In the genomic region with DNA sequence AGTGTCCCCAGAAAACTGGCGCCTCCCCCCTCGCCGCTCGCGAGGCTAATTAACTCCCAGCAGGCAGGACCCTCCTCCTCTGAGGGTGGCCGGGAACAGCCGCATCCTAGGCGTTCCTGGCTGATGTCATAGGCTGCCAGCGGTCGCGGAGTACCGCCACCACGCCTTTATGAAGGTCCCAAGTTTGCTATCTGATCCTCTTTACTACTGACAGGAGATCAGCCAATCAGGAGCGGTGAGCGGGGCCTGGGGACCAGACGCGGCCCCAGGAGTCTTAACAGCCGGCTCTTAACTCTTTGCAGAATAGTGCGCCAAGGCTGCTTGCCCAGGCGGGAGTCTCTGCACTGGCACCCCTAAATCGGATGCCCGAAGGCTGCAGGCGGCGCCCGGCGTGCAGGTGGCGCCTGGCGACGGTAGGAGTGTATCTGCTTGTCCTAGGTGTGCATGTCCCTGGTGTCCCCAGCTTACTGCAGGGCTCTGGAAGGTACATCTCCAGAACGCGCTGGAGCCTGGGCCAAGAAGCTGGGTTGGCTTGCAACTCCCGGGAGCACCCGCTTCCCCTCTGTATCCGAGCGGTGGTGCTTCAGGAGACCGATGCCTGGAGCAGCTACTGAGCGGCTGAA, we compare ENCODE assay signal across 8 mouse cellular contexts. TPM values are rescaled to one million over a fixed set of nuclear protein-coding genes. Genes with fewer than 3 reads are reported as not detected.
DNase-seq lines count a peak whose midpoint lies in the region; ATAC-seq and TF ChIP-seq lines count a peak whose summit lies in the region.

Gene Myocd, minus strand, starts transcription at position 139 of the 623 bp plus-strand sequence.

- TF ChIP-seq POLR2A in cerebellum, adult 2 months (IDR thresholded peaks at IDR 0.05; ENCODE audit: borderline replicate concordance, insufficient read depth, low read length) = no peak

- TF ChIP-seq CTCF in cerebellum, adult 2 months (IDR thresholded peaks at IDR 0.05; ENCODE audit: borderline replicate concordance, insufficient read depth, low read depth, low read length) = no peak

- peak within 1 kb of the TSS; percentile 89 for H3K4me2 ChIP-seq in forebrain, embryonic 12.5 days
- H3K4me2 ChIP-seq in hindbrain, embryonic 12.5 days (replicated peaks) = peak within 1 kb of the TSS; percentile 92
- H3K4me2 ChIP-seq in lung, embryonic 16.5 days (ENCODE audit: low read depth, low read length) = peak within 1 kb of the TSS; percentile 89

- H3K27ac ChIP-seq in cerebellum, adult 2 months (ENCODE audit: insufficient read depth, low read length) = no peak within 1 kb of the TSS
- no peak within 1 kb of the TSS for H3K27ac ChIP-seq in forebrain, embryonic 12.5 days
- no peak within 1 kb of the TSS for H3K27ac ChIP-seq in hindbrain, embryonic 12.5 days
- H3K27ac ChIP-seq in lung, embryonic 16.5 days (ENCODE audit: low read length) = peak within 1 kb of the TSS; percentile 46; the same call in 1 of the 2 replicates

- H3K36me3 ChIP-seq in forebrain, embryonic 12.5 days (replicated peaks) = no peaks in the 10 kb centered on the region
- H3K36me3 ChIP-seq in hindbrain, embryonic 12.5 days = no peaks in the 10 kb centered on the region
- no peaks in the 10 kb centered on the region for H3K36me3 ChIP-seq in lung, embryonic 16.5 days (ENCODE audit: control insufficient read depth, insufficient read depth, low read length)

- DNase-seq in cerebellum, adult 2 months = peak; percentile 26 to 35
- DNase-seq in Muller cell, postnatal 12 days (ENCODE audit: inconsistent ontology term) = peak; percentile 75
- peak; percentile 16 for DNase-seq in right cerebral cortex, postnatal 4 days

- H3K9ac ChIP-seq in forebrain, embryonic 12.5 days = peak within 1 kb of the TSS; percentile 40
- H3K9ac ChIP-seq in hindbrain, embryonic 12.5 days = peak within 1 kb of the TSS; percentile 41; the same call in 1 of the 2 replicates
- peak within 1 kb of the TSS; percentile 60 for H3K9ac ChIP-seq in lung, embryonic 16.5 days (ENCODE audit: low read length)

- no peaks in the 10 kb centered on the region for H3K27me3 ChIP-seq in cerebellum, adult 2 months (ENCODE audit: control insufficient read depth, insufficient read depth, low read length)
- H3K27me3 ChIP-seq in forebrain, embryonic 12.5 days = peaks cover 30% of the 10 kb centered on the region
- H3K27me3 ChIP-seq in hindbrain, embryonic 12.5 days = peaks cover 35% of the 10 kb centered on the region
- H3K27me3 ChIP-seq in lung, embryonic 16.5 days (ENCODE audit: control insufficient read depth, insufficient read depth, low read depth, low read length) = no peaks in the 10 kb centered on the region; the same call in 1 of the 2 replicates

- no peaks in the 10 kb centered on the region for H3K4me1 ChIP-seq in cerebellum, adult 2 months (ENCODE audit: control insufficient read depth, insufficient read depth, low read length)
- H3K4me1 ChIP-seq in forebrain, embryonic 12.5 days = peaks cover 18% of the 10 kb centered on the region
- H3K4me1 ChIP-seq in hindbrain, embryonic 12.5 days = peaks cover 10% of the 10 kb centered on the region
- H3K4me1 ChIP-seq in lung, embryonic 16.5 days (replicated peaks; ENCODE audit: control insufficient read depth, insufficient read depth, low read length) = peaks cover 13% of the 10 kb centered on the region

- H3K9me3 ChIP-seq in forebrain, embryonic 12.5 days = no peaks in the 10 kb centered on the region
- no peaks in the 10 kb centered on the region for H3K9me3 ChIP-seq in hindbrain, embryonic 12.5 days (replicated peaks)
- H3K9me3 ChIP-seq in lung, embryonic 16.5 days (ENCODE audit: control insufficient read depth, low read length) = no peaks in the 10 kb centered on the region

- ATAC-seq in cerebellum, adult (ENCODE audit: insufficient number of reproducible peaks, low FRiP score, low TSS enrichment) = no peak
- ATAC-seq in forebrain, embryonic 12.5 days (ENCODE audit: low FRiP score) = peak; percentile 77
- peak; percentile 86 for ATAC-seq in hindbrain, embryonic 12.5 days (ENCODE audit: low FRiP score)
- peak; percentile 86 for ATAC-seq in lung, embryonic 16.5 days (ENCODE audit: low read depth)
- ATAC-seq in erythroid progenitor cell, adult 5-6 weeks (replicated peaks; ENCODE audit: low FRiP score, poor library complexity, severe bottlenecking) = no peak

- WGBS in cerebellum, adult 2 months = 1% methylated on average over 37 of the region's 37 CpGs
- WGBS in forebrain, embryonic 12.5 days = under 1% methylated on average over 37 of the region's 37 CpGs
- under 1% methylated on average over 37 of the region's 37 CpGs for WGBS in hindbrain, embryonic 12.5 days
- under 1% methylated on average over 37 of the region's 37 CpGs for WGBS in lung, embryonic 16.5 days

- H3K4me3 ChIP-seq in cerebellum, adult 2 months (replicated peaks; ENCODE audit: insufficient read depth, low read depth, low read length) = peak within 1 kb of the TSS; percentile 30
- H3K4me3 ChIP-seq in forebrain, embryonic 12.5 days (replicated peaks) = peak within 1 kb of the TSS; percentile 42
- H3K4me3 ChIP-seq in hindbrain, embryonic 12.5 days = peak within 1 kb of the TSS; percentile 37
- H3K4me3 ChIP-seq in lung, embryonic 16.5 days (ENCODE audit: low read length) = peak within 1 kb of the TSS; percentile 54

RNA-seq across cellular contexts. Expression of gene Myocd, which starts in this region (rescaled TPM):
- 0.13 and 0.19 TPM in 2 replicates for polyA plus RNA-seq in cerebellum, adult 2 months (2012; rRNA removed)
- 0.31 and 0.56 TPM in 2 replicates for polyA plus RNA-seq in forebrain, embryonic 12.5 days (2016; fragmentation: Nextera tagmentation; extraction: Ambion mirVana)
- 0.50 and 0.89 TPM in 2 replicates for polyA plus RNA-seq in hindbrain, embryonic 12.5 days (2016; fragmentation: Nextera tagmentation; extraction: Ambion mirVana)
- 12.9 TPM in 2 replicates for polyA plus RNA-seq in lung, embryonic 16.5 days (2015; fragmentation: Nextera tagmentation; extraction: Ambion mirVana)
- not detected in 2 replicates for total RNA-seq in erythroid progenitor cell, adult 5-6 weeks (2015; ENCODE audit: low replicate concordance)
- total RNA-seq in erythroid progenitor cell, adult 5-6 weeks (2017; ENCODE audit: low replicate concordance) = not detected in 2 replicates

Comparison
In these comparisons a context has a peak if more than half of its experiments do, and no peak if none do; other contexts are left out.
1. Peak in DNase-seq and H3K4me3 ChIP-seq in cerebellum, adult 2 months; RNA of the gene not detected or under 1 TPM.
2. Peak in ATAC-seq, H3K4me3 ChIP-seq, H3K9ac ChIP-seq and H3K4me2 ChIP-seq in forebrain, embryonic 12.5 days; RNA of the gene not detected or under 1 TPM.
3. Peak in ATAC-seq, H3K4me3 ChIP-seq, H3K9ac ChIP-seq and H3K4me2 ChIP-seq in hindbrain, embryonic 12.5 days; RNA of the gene not detected or under 1 TPM.
4. DNase-seq: peak in every context shown above with its lines; median percentile 75 in Muller cell, postnatal 12 days; 30 in cerebellum, adult 2 months; 16 in right cerebral cortex, postnatal 4 days.